Mouse (Mus musculus) stomach, postnatal 0 days (tissue): ENCODE results near the gene Pet100. TPM values are rescaled to one million over a fixed set of nuclear protein-coding genes. Genes with fewer than 3 reads are reported as not detected.

Source experiments
- ATAC-seq: fragments of 200-750 bp; cut with Nextera tagmentation; 2 replicates; pipeline ENCODE4 v1.8.0; 2017; ENCODE audit not compliant: low FRiP score, low TSS enrichment
- DNase-seq: peaks from one replicate; pipeline ENCODE4 v3.0.0-alpha.2; 2016; ENCODE audit warnings: low spot score
- H3K27ac ChIP-seq: fragments of 300-500 bp; sonication (generic); replicated peaks from 2 replicates; pipeline ENCODE4 v1.5.1; 2014; ENCODE audit warnings: mild to moderate bottlenecking, control low read depth
- H3K27me3 ChIP-seq: fragments of 300-500 bp; sonication (generic); 2 replicates; pipeline ENCODE4 v1.6.1; 2014; ENCODE audit warnings: low read length; ENCODE audit not compliant: control insufficient read depth, insufficient read depth
- H3K36me3 ChIP-seq: fragments of 300-500 bp; sonication (generic); 2 replicates; pipeline ENCODE4 v1.6.1; 2014; ENCODE audit warnings: low read length, mixed read lengths; ENCODE audit not compliant: control insufficient read depth, insufficient read depth
- H3K4me1 ChIP-seq: fragments of 300-500 bp; sonication (generic); replicated peaks from 2 replicates; pipeline ENCODE4 v1.6.1; 2014; ENCODE audit warnings: antibody characterized with exemption; ENCODE audit not compliant: control insufficient read depth, insufficient read depth
- H3K4me2 ChIP-seq: fragments of 300-500 bp; sonication (generic); replicated peaks from 2 replicates; pipeline ENCODE4 v1.6.1; 2014; ENCODE audit warnings: low read depth, mild to moderate bottlenecking, control low read depth, moderate library complexity
- H3K4me3 ChIP-seq: fragments of 300-500 bp; sonication (generic); 2 replicates; pipeline ENCODE4 v1.5.1; 2014; ENCODE audit warnings: low read depth, low read length, control low read depth
- H3K9ac ChIP-seq: fragments of 300-500 bp; sonication (generic); 2 replicates; pipeline ENCODE4 v1.6.1; 2014; ENCODE audit warnings: mild to moderate bottlenecking, low read length, control low read depth, mixed read lengths
- H3K9me3 ChIP-seq: fragments of 300-500 bp; sonication (generic); 2 replicates; pipeline ENCODE4 v1.6.1; 2016; ENCODE audit warnings: low read length; ENCODE audit not compliant: control insufficient read depth
- CTCF ChIP-seq: IDR thresholded peaks from 2 replicates; pipeline ENCODE4 v1.5.1; 2016; ENCODE audit warnings: antibody characterized with exemption, low read depth, mild to moderate bottlenecking, moderate library complexity
- EP300 ChIP-seq: optimal IDR thresholded peaks from 2 replicates; pipeline ENCODE3; 2016; ENCODE audit warnings: antibody characterized with exemption
- WGBS: fragments of 180-500 bp; shearing (Covaris S2); extraction: QIAGEN DNeasy Blood & Tissue Kit; methylation state at CpG from one replicate; pipeline ENCODE4 v1.1.7; 2014; 5-methylcytosine and 5-hydroxymethylcytosine counted together
- polyA plus RNA-seq: library from polyadenylated mRNA; unstranded; fragments of >200 nt; fragmentation: Nextera tagmentation; extraction: Ambion mirVana; gene quantifications from 2 replicates; pipeline ENCODE4 v1.2.1, GENCODE M21; 2015

The Pet100 gene
- polyA plus RNA-seq, 1 experiment from 2014 or later = 171 TPM

- DNase-seq (no peak), ATAC-seq (no peak)
- Histone ChIP-seq H3K9ac (no peak overlapping the region), H3K4me2 (no peak overlapping the region), H3K36me3 (no peaks in the 10 kb centered on the region), H3K27me3 (no peaks in the 10 kb centered on the region), H3K27ac (no peak overlapping the region), H3K4me3 (no peak overlapping the region), H3K4me1 (no peaks in the 10 kb centered on the region), H3K9me3 (no peaks in the 10 kb centered on the region)
- TF ChIP-seq CTCF (no peak), EP300 (no peak)
- 54% methylated on average over 3 of the region's 3 CpGs for WGBS
These were observed 23.3 kb upstream of the Pet100 start for GRCm38 (mm10) chr8:3598054-3598453.

DNA sequence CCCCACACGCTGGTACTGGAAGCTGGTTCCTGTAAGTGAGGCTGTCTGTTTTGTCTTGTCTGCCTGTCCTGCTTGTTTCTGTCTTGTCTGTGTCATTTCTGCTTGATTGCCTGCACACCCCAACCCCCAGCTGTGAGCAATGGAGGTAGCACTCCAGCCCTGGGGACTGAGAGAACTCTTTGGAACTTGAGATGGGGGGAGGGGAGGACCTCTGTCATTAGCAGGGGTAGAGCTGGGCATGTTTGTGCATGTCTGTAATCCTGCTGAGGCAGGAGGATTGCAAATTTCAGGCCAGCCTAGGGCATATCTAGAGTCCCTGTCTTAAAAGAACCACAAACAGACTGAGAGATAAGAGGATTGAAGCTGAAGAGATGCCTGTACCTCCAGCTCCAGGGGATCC lies 22.1 kb upstream of the Pet100 start:
- TF ChIP-seq CTCF (no peak), EP300 (no peak)
- Histone ChIP-seq H3K4me2 (no peak overlapping the region), H3K27me3 (no peaks in the 10 kb centered on the region), H3K4me1 (no peaks in the 10 kb centered on the region), H3K9ac (no peak overlapping the region), H3K4me3 (no peak overlapping the region), H3K9me3 (no peaks in the 10 kb centered on the region), H3K27ac (no peak overlapping the region), H3K36me3 (no peaks in the 10 kb centered on the region; the same call in 1 of the 2 replicates)
- WGBS = 78% methylated on average over 1 of the region's 1 CpGs
- DNase-seq (no peak), ATAC-seq (no peak)

GRCm38 (mm10) chr8:3600401-3600800 lies 20.9 kb upstream of the Pet100 start:
- H3K36me3 ChIP-seq = no peaks in the 10 kb centered on the region; the same call in 1 of the 2 replicates
- H3K4me2 ChIP-seq = no peak overlapping the region
- TF ChIP-seq CTCF = no peak
- no peak for TF ChIP-seq EP300
- ATAC-seq (no peak), DNase-seq (no peak)
- H3K9ac ChIP-seq = no peak overlapping the region
- no peak overlapping the region for H3K4me3 ChIP-seq
- H3K27ac ChIP-seq = no peak overlapping the region
- 82% methylated on average over 6 of the region's 6 CpGs for WGBS
- no peaks in the 10 kb centered on the region for H3K27me3 ChIP-seq
- H3K9me3 ChIP-seq = no peaks in the 10 kb centered on the region
- no peaks in the 10 kb centered on the region for H3K4me1 ChIP-seq

DNA sequence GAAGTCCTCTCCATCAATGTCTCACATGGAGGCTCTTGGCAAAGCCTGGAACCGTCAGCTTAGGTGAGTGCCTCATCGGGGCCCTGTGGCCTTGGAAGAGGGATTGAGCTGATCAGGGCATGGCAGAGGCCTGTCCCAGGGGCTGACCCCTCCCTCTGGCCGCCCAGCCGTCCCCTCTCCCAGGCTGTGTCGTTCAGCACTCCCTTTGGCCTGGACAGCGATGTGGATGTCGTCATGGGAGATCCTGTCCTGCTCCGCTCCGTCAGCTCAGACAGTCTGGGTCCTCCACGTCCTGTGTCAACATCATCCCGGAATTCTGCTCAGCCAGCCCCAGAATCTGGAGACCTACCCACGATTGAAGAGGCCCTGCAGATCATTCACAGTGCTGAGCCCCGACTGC lies 17.9 kb upstream of the Pet100 start:
- H3K36me3 ChIP-seq = no peaks in the 10 kb centered on the region; the same call in 1 of the 2 replicates
- WGBS = 68% methylated on average over 13 of the region's 13 CpGs

DNA sequence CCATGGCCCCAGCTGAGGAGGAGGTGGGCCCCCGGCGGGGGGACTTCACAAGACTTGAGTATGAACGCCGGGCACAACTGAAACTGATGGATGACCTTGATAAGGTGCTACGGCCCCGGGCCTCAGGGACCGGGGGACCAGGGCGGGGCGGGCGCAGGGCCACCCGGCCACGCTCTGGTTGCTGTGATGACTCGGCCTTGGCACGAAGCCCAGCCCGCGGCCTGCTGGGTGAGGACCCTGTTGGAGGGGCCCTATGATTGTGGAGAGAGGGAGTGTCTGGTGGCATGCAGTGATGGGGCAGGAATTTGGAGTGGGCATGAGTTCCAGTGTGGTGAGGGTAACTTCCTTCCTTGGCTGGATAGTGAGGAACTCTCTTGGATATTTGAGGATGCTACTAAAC lies 14.8 kb upstream of the Pet100 start:
- Histone ChIP-seq H3K36me3 (peaks cover 8% of the 10 kb centered on the region), H3K27ac (no peak overlapping the region), H3K4me1 (no peaks in the 10 kb centered on the region), H3K9ac (no peak overlapping the region), H3K27me3 (no peaks in the 10 kb centered on the region), H3K4me3 (no peak overlapping the region), H3K4me2 (no peak overlapping the region), H3K9me3 (no peaks in the 10 kb centered on the region)
- TF ChIP-seq EP300 = no peak
- TF ChIP-seq CTCF = no peak
- 0 out of 2 replicates have a peak, but pooled peaks have one; percentile 24 for ATAC-seq
- WGBS = 45% methylated on average over 16 of the region's 16 CpGs
- no peak for DNase-seq

More for the DNA sequence above, 17.9 kb upstream of the Pet100 start:
- H3K9ac ChIP-seq = no peak overlapping the region
- no peak overlapping the region for H3K27ac ChIP-seq
- ATAC-seq = no peak
- H3K27me3 ChIP-seq = no peaks in the 10 kb centered on the region
- no peak for TF ChIP-seq CTCF
- no peak for TF ChIP-seq EP300
- H3K9me3 ChIP-seq = no peaks in the 10 kb centered on the region
- no peak overlapping the region for H3K4me3 ChIP-seq
- no peak for DNase-seq
- no peaks in the 10 kb centered on the region for H3K4me1 ChIP-seq
- H3K4me2 ChIP-seq = no peak overlapping the region

DNA sequence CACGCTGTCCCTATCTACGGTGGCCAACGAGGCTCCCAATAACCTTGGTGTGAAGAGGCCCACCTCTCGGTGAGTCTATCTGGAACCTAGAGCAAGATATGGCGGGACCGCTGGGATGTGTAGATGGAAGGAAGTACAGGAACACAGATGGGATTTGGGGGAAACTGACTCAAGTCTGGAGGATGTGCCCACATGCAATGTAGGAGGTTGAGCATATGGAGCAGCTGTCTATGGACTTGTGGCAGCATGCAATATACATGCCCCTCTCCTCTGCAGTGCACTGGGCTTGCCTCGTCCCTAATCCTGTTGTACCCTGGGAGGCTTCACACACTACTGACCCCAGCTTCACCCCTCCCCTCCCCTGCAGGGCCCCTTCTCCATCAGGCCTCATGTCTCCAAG lies 13.5 kb upstream of the Pet100 start:
- Histone ChIP-seq H3K9ac (no peak overlapping the region), H3K36me3 (peaks cover 11% of the 10 kb centered on the region), H3K27me3 (no peaks in the 10 kb centered on the region), H3K4me2 (no peak overlapping the region), H3K27ac (0 out of 2 replicates have a peak overlapping the region, but pooled peaks have one; percentile 8), H3K4me3 (no peak overlapping the region), H3K4me1 (no peaks in the 10 kb centered on the region), H3K9me3 (no peaks in the 10 kb centered on the region)
- ATAC-seq (no peak), DNase-seq (no peak)
- 94% methylated on average over 6 of the region's 7 CpGs for WGBS
- TF ChIP-seq CTCF (no peak), EP300 (no peak)
